Mouse (Mus musculus): ENCODE measurements around the gene Chuk. TPM values are rescaled to one million over a fixed set of nuclear protein-coding genes. Genes with fewer than 3 reads are reported as not detected.

The Chuk gene
- total and polyA plus RNA-seq, 2 experiments from 2014 or later: 32.7 to 38.3 TPM

DNA sequence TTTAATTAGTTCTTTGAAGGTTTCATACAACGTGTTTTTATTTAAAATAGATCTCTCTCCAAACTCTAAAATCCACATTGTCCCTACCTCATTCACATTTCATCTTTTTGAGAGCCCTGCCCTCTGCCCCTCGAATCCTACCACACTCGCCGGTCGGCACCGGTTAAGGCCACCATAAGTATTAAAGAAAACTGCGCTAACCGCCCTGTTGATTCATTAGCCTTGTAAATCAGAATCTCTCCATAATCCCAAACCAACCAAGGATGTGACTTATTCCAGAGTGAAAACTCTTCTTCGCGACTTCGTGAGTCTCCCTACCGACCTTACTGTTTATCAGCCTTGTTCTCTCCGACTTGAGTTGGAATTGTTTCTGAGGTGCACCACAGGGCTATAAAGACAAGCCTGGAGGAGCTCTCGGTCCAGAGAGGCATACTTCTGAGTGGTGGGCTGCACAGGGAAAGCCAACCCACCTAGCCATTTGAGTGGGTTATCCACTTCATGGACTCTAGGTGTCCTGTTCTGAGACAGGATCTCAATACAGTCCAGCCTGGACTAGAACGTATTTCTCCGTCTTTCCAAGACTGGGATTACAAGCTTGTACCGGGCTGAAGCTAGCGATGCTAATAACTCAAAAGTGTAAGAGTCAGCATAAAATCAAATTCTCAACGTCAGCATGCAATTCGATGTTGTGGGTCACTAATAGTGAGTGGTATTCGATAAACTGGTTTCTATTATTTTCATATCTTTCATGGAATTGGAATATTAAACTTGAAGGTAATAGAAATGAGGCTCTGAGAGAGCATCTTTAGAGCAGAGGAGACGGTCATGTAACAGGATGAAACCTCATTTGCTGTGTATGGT is 611 bp upstream of the Chuk start:
- Histone ChIP-seq H3K27me3 (ENCODE audit: insufficient read depth, low read length) (no peaks in the 10 kb centered on the region), H3K4me2 (ENCODE audit: low read depth, low read length) (peak overlapping the region; percentile 86), H3K9ac (replicated peaks; ENCODE audit: low read length) (peak overlapping the region; percentile 96), H3K9me3 (ENCODE audit: low read length) (no peaks in the 10 kb centered on the region), H3K27ac (peak overlapping the region; percentile 79), H3K36me3 (ENCODE audit: insufficient read depth, low read length) (peaks cover 23% of the 10 kb centered on the region; the same call in 1 of the 2 replicates), H3K4me1 (ENCODE audit: insufficient read depth, low read length) (peaks cover 4% of the 10 kb centered on the region), H3K4me3 (ENCODE audit: low read length) (peak overlapping the region; percentile 87)
- DNase-seq (ENCODE audit: low spot score) (no peak), ATAC-seq (peak; percentile 64)
- no peak for TF ChIP-seq CTCF (IDR thresholded peaks at IDR 0.05; ENCODE audit: low read depth)
- WGBS: 25% methylated on average over 22 of the region's 22 CpGs

- Histone ChIP-seq H3K27ac (no peak overlapping the region), H3K36me3 (ENCODE audit: insufficient read depth, low read length) (0 out of 2 replicates have a peak, but pooled peaks cover under 1% of the 10 kb centered on the region), H3K27me3 (ENCODE audit: insufficient read depth, low read length) (no peaks in the 10 kb centered on the region), H3K4me1 (ENCODE audit: insufficient read depth, low read length) (peaks cover 4% of the 10 kb centered on the region), H3K9me3 (ENCODE audit: low read length) (no peaks in the 10 kb centered on the region), H3K4me3 (ENCODE audit: low read length) (no peak overlapping the region), H3K9ac (replicated peaks; ENCODE audit: low read length) (no peak overlapping the region), H3K4me2 (ENCODE audit: low read depth, low read length) (no peak overlapping the region)
- DNase-seq (ENCODE audit: low spot score) (no peak), ATAC-seq (no peak)
- TF ChIP-seq CTCF (IDR thresholded peaks at IDR 0.05; ENCODE audit: low read depth): no peak
- WGBS: 92% methylated on average over 1 of the region's 1 CpGs
Measured at GRCm38 (mm10) chr19:44104393-44104792, 2.9 kb downstream of the Chuk start.

DNA sequence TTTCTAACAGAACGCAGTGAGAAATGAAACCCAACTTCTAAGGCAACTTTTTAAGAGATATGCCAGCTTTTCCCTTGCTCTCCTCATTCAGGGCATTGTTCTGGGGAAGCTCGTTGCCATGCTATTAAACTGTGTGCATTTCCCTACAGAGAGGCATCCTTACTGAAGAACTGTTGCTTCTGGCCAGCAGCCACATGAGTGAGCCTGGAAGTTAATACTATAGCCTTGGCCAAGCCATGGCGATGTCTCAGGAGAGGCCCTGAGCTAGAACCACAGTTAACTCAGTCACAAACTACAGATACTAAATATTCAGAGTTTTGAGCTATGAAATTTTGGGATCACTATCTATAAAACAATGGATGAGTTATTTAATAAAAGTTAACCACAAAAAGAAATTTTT is 4.3 kb downstream of the Chuk start:
- Histone ChIP-seq H3K4me2 (ENCODE audit: low read depth, low read length) (no peak overlapping the region), H3K9ac (replicated peaks; ENCODE audit: low read length) (no peak overlapping the region), H3K4me3 (ENCODE audit: low read length) (no peak overlapping the region), H3K9me3 (ENCODE audit: low read length) (no peaks in the 10 kb centered on the region), H3K27me3 (ENCODE audit: insufficient read depth, low read length) (no peaks in the 10 kb centered on the region), H3K27ac (no peak overlapping the region), H3K36me3 (ENCODE audit: insufficient read depth, low read length) (peaks cover 4% of the 10 kb centered on the region), H3K4me1 (ENCODE audit: insufficient read depth, low read length) (peaks cover 2% of the 10 kb centered on the region)
- no peak for TF ChIP-seq CTCF (IDR thresholded peaks at IDR 0.05; ENCODE audit: low read depth)
- ATAC-seq: no peak
- 69% methylated on average over 3 of the region's 3 CpGs for WGBS
- no peak for DNase-seq (ENCODE audit: low spot score)

- no peak for TF ChIP-seq CTCF (IDR thresholded peaks at IDR 0.05; ENCODE audit: low read depth)
- H3K27me3 ChIP-seq (ENCODE audit: insufficient read depth, low read length): no peaks in the 10 kb centered on the region
- DNase-seq (ENCODE audit: low spot score) (no peak), ATAC-seq (no peak)
- no peak overlapping the region for H3K4me3 ChIP-seq (ENCODE audit: low read length)
- H3K4me1 ChIP-seq (ENCODE audit: insufficient read depth, low read length): no peaks in the 10 kb centered on the region
- H3K4me2 ChIP-seq (ENCODE audit: low read depth, low read length): no peak overlapping the region
- H3K36me3 ChIP-seq (ENCODE audit: insufficient read depth, low read length): peaks cover 13% of the 10 kb centered on the region
- no peak overlapping the region for H3K27ac ChIP-seq
- H3K9ac ChIP-seq (replicated peaks; ENCODE audit: low read length): no peak overlapping the region
- H3K9me3 ChIP-seq (ENCODE audit: low read length): peaks cover under 1% of the 10 kb centered on the region; the same call in 1 of the 2 replicates
Measured at GRCm38 (mm10) chr19:44100840-44101239, 6.4 kb downstream of the Chuk start.

DNA sequence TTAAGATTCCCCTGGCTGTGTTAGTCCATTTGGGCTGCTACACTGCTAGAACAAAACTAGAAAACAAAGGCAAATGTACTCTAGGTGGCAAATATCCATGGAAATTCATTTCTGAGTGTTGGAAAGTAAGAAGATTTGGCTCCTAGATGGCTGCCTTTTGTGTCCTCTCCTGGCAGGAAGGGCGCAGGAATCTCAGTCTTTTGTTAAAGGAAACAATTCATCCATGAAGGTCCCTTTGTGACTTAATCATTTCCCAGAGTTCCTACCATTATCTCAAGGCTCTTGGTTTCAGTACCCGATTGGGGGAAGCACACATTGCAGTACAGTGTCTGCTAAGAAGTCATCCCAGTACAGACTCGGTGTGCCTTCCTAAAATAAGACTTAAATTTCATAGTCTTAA is 21.0 kb downstream of the Chuk start:
- H3K9ac ChIP-seq (replicated peaks; ENCODE audit: low read length): no peak overlapping the region
- H3K27ac ChIP-seq: no peak overlapping the region
- H3K4me2 ChIP-seq (ENCODE audit: low read depth, low read length): no peak overlapping the region
- WGBS: 12% methylated on average over 3 of the region's 3 CpGs
- H3K9me3 ChIP-seq (ENCODE audit: low read length): no peaks in the 10 kb centered on the region
- no peak overlapping the region for H3K4me3 ChIP-seq (ENCODE audit: low read length)
- ATAC-seq: no peak
- no peak for DNase-seq (ENCODE audit: low spot score)
- no peaks in the 10 kb centered on the region for H3K4me1 ChIP-seq (ENCODE audit: insufficient read depth, low read length)
- no peaks in the 10 kb centered on the region for H3K27me3 ChIP-seq (ENCODE audit: insufficient read depth, low read length)
- peaks cover 42% of the 10 kb centered on the region for H3K36me3 ChIP-seq (ENCODE audit: insufficient read depth, low read length)
- no peak for TF ChIP-seq CTCF (IDR thresholded peaks at IDR 0.05; ENCODE audit: low read depth)

DNA sequence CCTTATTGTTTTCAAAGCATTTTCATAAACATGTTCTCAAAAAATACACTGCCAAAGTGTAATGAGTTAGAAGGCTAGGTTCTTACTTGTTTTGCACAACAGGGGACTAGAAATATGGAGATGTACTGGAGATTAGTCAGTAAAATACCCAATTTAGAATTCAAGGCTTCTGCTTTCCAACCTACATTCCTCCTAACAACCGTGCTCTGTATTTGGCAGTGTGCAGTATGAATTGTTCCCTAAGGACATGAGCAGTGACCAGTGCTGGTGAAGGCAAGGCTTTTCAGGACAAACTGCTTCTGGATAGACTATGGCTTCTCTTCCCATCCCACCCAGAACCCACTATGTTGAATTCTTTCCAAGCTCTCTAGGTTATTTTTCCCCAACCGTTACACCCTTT is 26.4 kb downstream of the Chuk start:
- H3K36me3 ChIP-seq (ENCODE audit: insufficient read depth, low read length): peaks cover 36% of the 10 kb centered on the region
- 83% methylated on average over 2 of the region's 2 CpGs for WGBS

DNA sequence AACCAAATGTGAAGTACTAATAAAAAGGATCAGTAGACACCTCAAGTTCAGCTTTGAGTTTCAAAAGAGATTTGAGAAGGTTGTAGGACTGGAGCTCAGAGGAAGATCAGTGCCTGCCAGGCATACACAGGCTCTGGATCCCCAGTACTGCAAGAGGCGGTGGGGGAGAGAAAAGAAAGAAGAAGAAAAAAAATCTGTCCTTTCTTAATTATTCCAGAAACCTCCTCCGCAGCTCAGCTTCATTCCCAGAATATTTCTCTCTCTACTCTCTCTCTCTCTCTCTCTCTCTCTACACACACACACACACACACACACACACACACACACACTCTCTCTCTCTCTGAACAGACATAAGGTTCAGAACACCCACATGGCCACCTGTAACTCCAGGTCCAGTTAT is 27.3 kb downstream of the Chuk start:
- ATAC-seq (no peak), DNase-seq (ENCODE audit: low spot score) (no peak)
- 88% methylated on average over 2 of the region's 2 CpGs for WGBS
- H3K4me3 ChIP-seq (ENCODE audit: low read length): no peak overlapping the region
- TF ChIP-seq CTCF (IDR thresholded peaks at IDR 0.05; ENCODE audit: low read depth): no peak
- H3K9ac ChIP-seq (replicated peaks; ENCODE audit: low read length): no peak overlapping the region
- no peaks in the 10 kb centered on the region for H3K27me3 ChIP-seq (ENCODE audit: insufficient read depth, low read length)
- H3K27ac ChIP-seq: no peak overlapping the region
- no peaks in the 10 kb centered on the region for H3K4me1 ChIP-seq (ENCODE audit: insufficient read depth, low read length)
- H3K4me2 ChIP-seq (ENCODE audit: low read depth, low read length): no peak overlapping the region
- peaks cover 40% of the 10 kb centered on the region for H3K36me3 ChIP-seq (ENCODE audit: insufficient read depth, low read length)
- H3K9me3 ChIP-seq (ENCODE audit: low read length): no peaks in the 10 kb centered on the region

More for the DNA sequence above, 26.4 kb downstream of the Chuk start:
- no peak for TF ChIP-seq CTCF (IDR thresholded peaks at IDR 0.05; ENCODE audit: low read depth)
- H3K9ac ChIP-seq (replicated peaks; ENCODE audit: low read length): no peak overlapping the region
- DNase-seq (ENCODE audit: low spot score) (no peak), ATAC-seq (no peak)
- H3K27ac ChIP-seq: no peak overlapping the region
- no peak overlapping the region for H3K4me2 ChIP-seq (ENCODE audit: low read depth, low read length)
- H3K27me3 ChIP-seq (ENCODE audit: insufficient read depth, low read length): no peaks in the 10 kb centered on the region
- H3K4me3 ChIP-seq (ENCODE audit: low read length): no peak overlapping the region
- H3K4me1 ChIP-seq (ENCODE audit: insufficient read depth, low read length): no peaks in the 10 kb centered on the region
- no peaks in the 10 kb centered on the region for H3K9me3 ChIP-seq (ENCODE audit: low read length)

Data from hindbrain, postnatal 0 days (tissue).